Mouse (Mus musculus) layer of hippocampus, postnatal 14 days (tissue): ENCODE data around the gene Lzts3. TPM values are rescaled to one million over a fixed set of nuclear protein-coding genes. Genes with fewer than 3 reads are reported as not detected.
A peak's percentile ranks its signal among the peaks of the same experiment; 100 is the strongest.
"Not testable (repeated sequence)": the region's sequence is repeated elsewhere in the genome, so short reads cannot be mapped to it uniquely, and the experiment has no call there.

Experiments used
- DNase-seq, 2 experiments: peaks; one replicate each; pipeline ENCODE4 v3.0.0; 2021 to 2022; ENCODE audit warnings: low spot score in 2 of 2, mixed read lengths in 1 of 2
- long read RNA-seq, 2 experiments: library from polyadenylated mRNA; stranded (forward); transcript quantifications; one replicate each; pipeline ENCODE4 v2.0.0; 2021
- total RNA-seq, 2 experiments: library from RNA; stranded (reverse); gene quantifications; 2 replicates each; pipeline ENCODE4 v1.2.3; 2021

Gene Lzts3
- 10 to 100 TPM; 73.7 to 79.3 TPM for total RNA-seq
- long read RNA-seq, experiment 1, full-length matches to known transcripts: 10 of 35 reads
- long read RNA-seq, experiment 1, partial matches to known transcripts: 1 of 35 reads
- long read RNA-seq, experiment 1, other reads (novel, unspliced or antisense): 24 of 35 reads
- long read RNA-seq, experiment 2, full-length matches to known transcripts: 10 of 41 reads
- long read RNA-seq, experiment 2, partial matches to known transcripts: 0 of 41 reads
- long read RNA-seq, experiment 2, other reads (novel, unspliced or antisense): 31 of 41 reads

- peak; percentile 84 to 92 for DNase-seq
Measured at GRCm38 (mm10) chr2:130642684-130643369, at the start of gene Lzts3. Gene Lzts3, minus strand, starts transcription at chr2:130642803.

GRCm38 (mm10) chr2:130689011-130689410 is 46.4 kb upstream of the Lzts3 start:
- no peak for DNase-seq

GRCm38 (mm10) chr2:130685426-130685825 is 42.8 kb upstream of the Lzts3 start:
- no peak for DNase-seq

- no peak for DNase-seq
Measured at GRCm38 (mm10) chr2:130681531-130681930, 38.9 kb upstream of the Lzts3 start.

GRCm38 (mm10) chr2:130679899-130680298 is 37.3 kb upstream of the Lzts3 start:
- DNase-seq: no peak

- DNase-seq: peak in 1 of 2 experiments; percentile 55
Measured at GRCm38 (mm10) chr2:130679154-130679553, 36.6 kb upstream of the Lzts3 start.

- no peak for DNase-seq
Measured at GRCm38 (mm10) chr2:130677211-130677610, 34.6 kb upstream of the Lzts3 start.

- DNase-seq: peak; percentile 84 to 87
Measured at GRCm38 (mm10) chr2:130667559-130667958, 25.0 kb upstream of the Lzts3 start, which contains the start of gene Itpa. Gene Itpa, plus strand, starts transcription at chr2:130667610.

- DNase-seq: peak; percentile 96 to 97
Measured at GRCm38 (mm10) chr2:130664102-130664701, 21.6 kb upstream of the Lzts3 start, which contains the start of gene Ddrgk1. Gene Ddrgk1, minus strand, starts transcription at chr2:130664659.

- DNase-seq: no peak
Measured at GRCm38 (mm10) chr2:130663342-130663741, 20.7 kb upstream of the Lzts3 start.

GRCm38 (mm10) chr2:130658530-130658929 is 15.9 kb upstream of the Lzts3 start:
- no peak for DNase-seq

GRCm38 (mm10) chr2:130657541-130657940 is 14.9 kb upstream of the Lzts3 start:
- DNase-seq: peak; percentile 58 to 79

GRCm38 (mm10) chr2:130656536-130656935 is 13.9 kb upstream of the Lzts3 start:
- no peak for DNase-seq

GRCm38 (mm10) chr2:130655660-130656339 is 13.2 kb upstream of the Lzts3 start:
- no peak for DNase-seq

GRCm38 (mm10) chr2:130653760-130654159 is 11.2 kb upstream of the Lzts3 start:
- no peak for DNase-seq

GRCm38 (mm10) chr2:130653303-130653702 is 10.7 kb upstream of the Lzts3 start:
- DNase-seq: no peak

- not testable (repeated sequence) for DNase-seq
Measured at GRCm38 (mm10) chr2:130649028-130649427, 6.4 kb upstream of the Lzts3 start.

- DNase-seq: no peak
Measured at GRCm38 (mm10) chr2:130645198-130645597, 2.6 kb upstream of the Lzts3 start.

- DNase-seq: no peak
Measured at GRCm38 (mm10) chr2:130642197-130642660, 374 bp downstream of the Lzts3 start.

GRCm38 (mm10) chr2:130641351-130642025 is 1.1 kb downstream of the Lzts3 start:
- DNase-seq: no peak

- DNase-seq: no peak
Measured at GRCm38 (mm10) chr2:130639276-130639675, 3.3 kb downstream of the Lzts3 start.
